Mouse (Mus musculus): ENCODE data around the gene Cyfip1.

GRCm38 (mm10) chr7:55891797-55892196, 50.3 kb downstream of the Cyfip1 start:
- no peak for TF ChIP-seq CTCF (conservative IDR thresholded peaks at IDR 0.05; ENCODE audit: insufficient read depth, insufficient read length, low read depth, low read length)
- no peak for TF ChIP-seq POLR2A (IDR thresholded peaks at IDR 0.05; ENCODE audit: low read depth, low read length)
